Mouse (Mus musculus) megakaryocyte progenitor cell, adult 5-6 weeks (primary cell): ENCODE results near the gene E330014E10Rik. TPM values are rescaled to one million over a fixed set of nuclear protein-coding genes. Genes with fewer than 3 reads are reported as not detected.
"Not testable (repeated sequence)": the region's sequence is repeated elsewhere in the genome, so short reads cannot be mapped to it uniquely, and the experiment has no call there.

Experiments used
- ATAC-seq: replicated peaks from 2 replicates; pipeline ENCODE4 v1.8.0; 2016; ENCODE audit warnings: mild to moderate bottlenecking, moderate TSS enrichment, inconsistent platforms; ENCODE audit not compliant: poor library complexity
- total RNA-seq, 2 experiments: library from RNA; stranded (forward) in 1 of 2; stranded (reverse) in 1 of 2; fragments of 157-497, 149-512 nt in 1 of 2; fragments of 200-1000 nt in 1 of 2; gene quantifications; 2 replicates each; pipeline versions ENCODE4 v1.2.3 to v1.2.4; 2015 to 2017

Gene E330014E10Rik
- total RNA-seq (2015) (not detected in 2 replicates), total RNA-seq (2017) (not detected in 2 replicates)

DNA sequence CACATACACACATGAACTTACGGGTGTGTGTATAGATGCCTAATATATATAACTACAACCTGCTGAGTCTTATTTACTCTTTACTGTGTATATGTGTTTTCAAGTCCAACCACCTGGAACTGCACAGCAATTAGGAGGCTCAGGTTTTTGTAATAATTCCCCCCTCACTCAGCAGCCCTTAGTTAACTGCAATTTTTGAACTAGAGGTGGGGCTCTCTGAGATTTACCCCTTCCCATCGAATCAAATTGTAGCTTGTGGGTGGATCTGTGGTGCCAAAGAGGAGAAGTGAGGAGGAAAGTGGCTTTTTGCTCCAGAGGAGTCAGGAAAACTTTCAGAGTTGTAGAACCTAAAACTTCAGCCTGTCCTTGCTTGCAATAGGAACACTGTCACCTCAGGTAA lies at the start of gene E330014E10Rik:
Gene E330014E10Rik (plus strand): TSS at position 301 of the 400 bp plus-strand sequence.
- ATAC-seq = not testable (repeated sequence)

DNA sequence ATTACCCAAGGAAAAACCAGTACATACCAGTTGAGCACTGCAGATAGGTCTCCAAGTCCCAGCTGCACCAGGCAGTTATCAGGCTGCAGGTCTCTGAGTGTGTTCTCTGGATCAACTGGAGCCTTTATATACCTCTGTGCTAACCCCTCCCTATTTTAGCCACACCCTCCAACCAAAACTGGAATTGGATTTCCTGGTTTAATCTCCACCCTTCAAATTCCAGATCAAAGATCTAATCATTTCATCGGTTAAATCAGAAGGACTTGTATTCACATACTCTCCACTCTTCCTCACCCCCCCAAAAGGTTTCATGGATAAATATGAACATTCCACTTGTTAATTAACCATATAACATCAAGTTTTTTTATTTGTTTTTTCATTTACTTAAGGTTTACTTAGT lies 39.7 kb upstream of the E330014E10Rik start, which contains the start of gene Gm7978:
Gene Gm7978 (minus strand): TSS at position 101 of the 400 bp plus-strand sequence.
- ATAC-seq = not testable (repeated sequence)

DNA sequence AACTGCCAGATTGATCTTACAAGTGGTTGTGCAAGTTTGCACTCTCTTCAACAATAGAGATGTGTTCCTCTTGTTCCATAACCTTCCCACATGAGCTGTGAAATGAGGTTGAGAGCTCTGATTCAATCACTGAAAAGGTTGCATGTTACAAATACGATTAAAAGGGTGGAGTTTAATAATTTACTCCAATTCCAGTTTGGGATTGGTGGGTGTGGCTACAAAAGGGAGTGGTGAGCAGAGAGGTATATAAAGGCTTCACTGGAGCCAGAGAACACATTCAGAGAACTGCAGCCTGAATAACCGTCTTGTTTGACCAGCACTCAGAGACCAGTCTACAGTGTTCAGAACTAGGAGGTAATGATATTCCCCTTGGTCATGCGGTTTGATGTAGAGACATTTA lies 34.1 kb upstream of the E330014E10Rik start, which contains the start of gene Gm7982:
Gene Gm7982 (plus strand): TSS at position 301 of the 400 bp plus-strand sequence.
- not testable (repeated sequence) for ATAC-seq

DNA sequence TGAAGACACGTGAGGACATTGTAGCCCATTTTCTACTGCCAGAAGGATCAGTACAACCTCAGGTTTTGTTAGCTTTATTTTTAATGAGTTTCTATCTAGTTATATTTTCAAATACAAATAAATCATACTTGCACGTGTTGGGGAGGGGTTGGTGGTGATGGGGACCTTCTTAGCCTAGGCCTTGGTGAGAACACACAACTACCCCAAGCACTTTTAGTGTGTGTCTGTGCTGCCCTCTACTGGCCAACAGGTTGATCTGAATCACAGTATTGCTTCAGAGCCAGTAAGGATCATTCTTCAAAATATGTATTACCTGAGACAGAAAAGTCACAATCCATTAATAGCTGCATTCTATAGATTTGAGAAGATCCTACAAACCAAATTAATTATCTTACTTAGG lies 35.1 kb downstream of the E330014E10Rik start:
- not testable (repeated sequence) for ATAC-seq

DNA sequence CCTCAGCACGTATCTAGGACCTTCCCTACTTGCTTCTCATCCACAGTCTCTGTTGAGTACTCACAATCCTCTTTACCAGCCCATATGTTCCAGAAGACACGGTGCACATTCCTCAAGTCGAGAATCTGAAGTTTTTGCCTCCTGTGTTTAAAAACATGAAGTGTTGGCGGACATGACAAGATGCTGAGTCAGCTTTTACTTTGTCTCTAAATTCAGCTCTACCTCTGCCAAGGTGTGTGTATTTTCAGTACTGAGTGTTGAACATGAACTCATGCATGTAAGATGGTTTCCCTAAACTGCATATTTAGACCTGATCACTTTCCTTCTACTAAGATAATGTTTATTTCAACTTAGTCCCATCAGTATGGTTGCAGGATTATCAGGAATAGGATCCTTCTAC lies 60.8 kb downstream of the E330014E10Rik start:
- no peak for ATAC-seq

DNA sequence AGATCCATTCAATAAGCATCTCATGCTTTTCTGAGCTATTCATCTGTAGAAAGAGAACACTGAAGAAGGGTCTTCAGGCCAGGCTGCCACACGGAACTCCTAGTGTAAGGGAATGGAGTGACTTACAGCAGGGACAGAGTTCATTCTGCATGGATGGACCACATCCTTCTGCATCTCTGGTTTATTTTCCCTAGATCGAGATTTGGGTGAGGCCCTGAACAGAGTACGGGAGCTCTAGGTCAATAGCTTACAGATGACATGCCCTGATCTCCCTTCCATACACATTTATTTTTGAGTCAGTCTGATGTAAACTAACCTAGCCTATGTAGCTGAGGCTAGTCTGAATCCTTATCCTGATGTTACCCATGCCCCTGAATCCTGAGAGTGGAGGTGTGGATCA lies 78.2 kb downstream of the E330014E10Rik start:
- ATAC-seq = no peak

Other genes starting within 250 kb of the E330014E10Rik start
- gene Gm7971, start 181.1 kb upstream of the E330014E10Rik start, total RNA-seq (2015) = not detected in 2 replicates
- not detected in 2 replicates for gene Gm7971, start 181.1 kb upstream of the E330014E10Rik start, total RNA-seq (2017)
- not detected in 2 replicates for gene Gm7978, start 39.8 kb upstream of the E330014E10Rik start, total RNA-seq (2015)
- gene Gm7978, start 39.8 kb upstream of the E330014E10Rik start, total RNA-seq (2017) = not detected in 2 replicates
- gene Gm7982, start 34.0 kb upstream of the E330014E10Rik start, total RNA-seq (2015) = not detected in 2 replicates
- gene Gm7982, start 34.0 kb upstream of the E330014E10Rik start, total RNA-seq (2017) = not detected in 2 replicates
- gene Cxcl13, start 181.0 kb downstream of the E330014E10Rik start, total RNA-seq (2015) = not detected in 2 replicates
- gene Cxcl13, start 181.0 kb downstream of the E330014E10Rik start, total RNA-seq (2017) = not detected in 2 replicates